Mouse (Mus musculus) retina, postnatal 7 days (tissue): Measurements from ENCODE around the gene Ranbp3.
A peak's percentile ranks its signal among the peaks of the same experiment; 100 is the strongest.

Source experiments
- DNase-seq: peaks from one replicate; pipeline ENCODE4 v3.0.0-alpha.2; 2012; ENCODE audit warnings: low read depth, low spot score

Gene Ranbp3

GRCm38 (mm10) chr17:56727029-56727649, 54.0 kb downstream of the Ranbp3 start:
- no peak for DNase-seq

DNA sequence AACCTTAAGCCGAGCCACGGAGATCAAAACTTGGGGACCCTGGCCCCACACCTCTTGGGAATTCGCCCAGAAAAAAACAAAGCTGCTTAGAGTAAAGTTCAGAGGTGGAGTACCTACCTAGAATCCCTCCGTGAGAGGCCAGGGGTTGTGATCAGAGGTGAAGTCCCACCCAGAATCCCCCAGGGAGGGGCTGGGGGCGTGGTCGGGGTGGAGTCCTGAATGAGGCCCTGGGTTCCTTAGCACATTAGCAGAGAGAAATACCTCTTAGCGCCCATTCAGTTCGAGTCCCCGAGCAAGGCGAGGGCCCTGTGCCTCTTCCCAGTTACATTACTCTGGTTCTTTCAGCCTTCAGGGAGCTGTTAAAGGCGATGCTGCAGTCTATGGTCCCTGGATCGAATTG, 54.6 kb downstream of the Ranbp3 start:
- no peak for DNase-seq

GRCm38 (mm10) chr17:56728117-56728516, 55.0 kb downstream of the Ranbp3 start:
- DNase-seq, result no peak

- DNase-seq, result no peak
Observed at GRCm38 (mm10) chr17:56729151-56729550, 56.1 kb downstream of the Ranbp3 start.

DNA sequence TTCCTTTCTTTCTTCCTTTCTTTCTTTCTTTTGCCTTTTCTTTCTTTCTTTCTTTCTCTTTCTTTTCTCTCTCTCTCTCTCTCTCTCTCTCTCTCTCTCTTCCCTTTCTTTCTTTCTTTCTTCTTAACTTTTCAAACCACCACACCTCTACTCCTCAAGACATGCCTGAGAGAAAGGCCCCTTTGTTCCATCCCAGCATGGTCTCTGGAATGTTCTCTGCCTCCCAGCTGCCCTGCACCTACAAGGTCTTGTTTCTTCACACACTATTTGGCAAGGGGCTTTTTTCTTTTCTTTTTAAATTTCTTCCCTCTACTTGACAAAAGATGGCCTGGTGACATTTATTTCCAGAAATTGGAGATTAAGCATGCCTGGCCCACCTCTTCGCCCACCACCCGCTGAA, 56.6 kb downstream of the Ranbp3 start:
- no peak for DNase-seq

DNA sequence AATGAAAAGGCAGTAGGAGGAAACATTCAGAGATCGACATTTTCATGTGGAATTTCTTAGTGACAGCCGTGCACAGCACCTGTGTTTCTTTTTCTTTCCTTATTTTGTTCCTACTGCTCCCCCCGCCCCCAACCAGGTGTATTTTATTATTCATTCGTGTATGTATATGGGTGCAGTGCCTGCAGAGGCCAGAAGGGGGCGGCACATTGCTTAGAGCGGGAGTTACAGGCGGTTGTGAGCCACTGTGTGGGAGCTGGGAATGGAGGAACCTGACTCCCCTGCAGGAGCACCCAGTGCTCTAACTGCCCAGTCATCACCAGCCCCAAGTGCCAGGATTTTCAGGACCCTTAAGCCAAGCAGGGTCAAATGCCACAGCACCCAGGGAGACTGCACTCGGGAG, 63.4 kb downstream of the Ranbp3 start:
- no peak for DNase-seq

DNA sequence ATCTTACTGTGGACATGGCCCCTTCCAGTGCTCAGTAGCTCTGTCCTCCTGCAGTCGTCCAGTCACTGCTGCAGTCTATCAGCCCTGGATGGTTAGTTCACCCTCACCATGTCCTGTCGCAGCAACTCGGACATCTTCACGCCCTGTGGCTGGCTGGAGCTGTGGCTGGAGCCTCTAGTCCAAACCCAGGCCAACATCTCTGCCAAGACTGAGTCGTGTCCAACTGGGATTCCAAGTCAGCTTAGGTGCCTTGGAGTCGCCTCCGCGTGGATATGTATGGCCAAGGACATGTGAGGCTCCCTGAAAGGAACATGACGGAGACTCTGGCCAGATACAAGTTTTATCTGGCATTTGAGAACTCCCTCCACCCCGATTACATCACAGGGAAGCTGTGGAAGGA, 65.1 kb downstream of the Ranbp3 start:
- DNase-seq, result no peak

DNA sequence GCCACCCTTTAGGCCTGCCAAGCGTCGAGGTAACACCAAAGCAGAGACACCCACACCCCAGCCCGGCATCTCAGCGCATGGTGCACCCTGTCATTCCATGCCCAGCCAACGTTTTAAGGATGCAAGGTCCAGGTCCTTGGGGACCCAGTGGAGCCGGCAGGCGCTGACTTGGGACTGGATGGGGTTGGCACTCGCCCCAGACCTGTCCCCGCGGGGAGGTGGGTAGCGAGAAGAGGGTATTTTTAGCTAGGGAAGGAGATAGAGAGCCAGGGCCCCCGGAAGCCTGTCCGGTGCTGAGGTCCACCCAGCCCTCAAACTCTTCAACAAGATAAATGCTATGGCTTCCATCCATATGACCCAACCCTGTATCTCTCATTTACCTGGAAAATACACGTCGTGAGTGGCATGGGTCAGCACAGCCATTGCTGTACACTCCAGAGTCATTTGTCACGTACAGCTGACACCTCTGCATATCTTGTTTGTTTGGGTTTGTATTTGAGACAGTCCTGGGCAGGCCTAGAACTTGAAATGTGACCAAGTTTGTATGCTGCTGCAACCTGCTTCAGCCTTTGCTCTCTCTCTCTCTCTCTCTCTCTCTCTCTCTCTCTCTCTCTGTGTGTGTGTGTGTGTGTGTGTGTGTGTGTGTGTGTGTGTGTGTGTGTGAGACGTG, 67.2 kb downstream of the Ranbp3 start:
- DNase-seq, result no peak

DNA sequence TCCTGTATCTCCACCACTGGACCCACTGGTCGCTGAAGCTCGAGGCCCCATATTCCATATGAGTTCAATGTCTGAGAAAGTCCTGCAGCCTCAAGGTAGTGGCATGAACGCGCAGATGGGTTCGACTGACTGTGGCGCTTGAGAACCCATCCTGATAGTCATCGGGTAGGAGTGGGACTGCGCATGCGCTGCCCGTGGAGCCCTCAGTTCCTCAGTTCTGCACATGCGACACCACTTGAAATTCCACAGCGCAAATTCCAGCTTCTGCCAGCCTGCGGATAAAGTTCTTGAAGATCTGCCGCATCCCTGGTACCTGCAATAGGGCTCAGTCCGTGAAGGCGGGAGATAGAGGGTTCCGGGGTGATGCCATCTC, 67.7 kb downstream of the Ranbp3 start:
- no peak for DNase-seq

DNA sequence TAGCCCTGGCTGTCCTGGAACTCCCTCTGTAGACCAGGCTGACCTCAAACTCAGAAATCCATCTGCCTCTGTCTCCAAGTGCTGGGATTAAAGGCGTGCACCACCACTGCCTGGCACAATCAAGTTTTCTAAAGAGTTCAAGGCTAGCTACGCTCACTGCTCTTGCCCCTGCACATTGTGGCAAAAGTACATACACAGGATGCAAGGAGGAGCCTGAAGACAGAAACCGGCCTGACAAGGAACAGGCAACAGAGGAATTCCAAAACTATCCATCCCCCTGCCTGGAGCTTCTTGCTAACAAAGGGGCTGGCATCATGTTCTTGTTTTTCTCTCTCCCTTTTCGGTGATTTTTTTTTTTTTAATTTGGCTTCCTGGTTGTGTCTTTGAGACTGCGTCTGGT, 71.1 kb downstream of the Ranbp3 start:
- DNase-seq, result no peak

DNA sequence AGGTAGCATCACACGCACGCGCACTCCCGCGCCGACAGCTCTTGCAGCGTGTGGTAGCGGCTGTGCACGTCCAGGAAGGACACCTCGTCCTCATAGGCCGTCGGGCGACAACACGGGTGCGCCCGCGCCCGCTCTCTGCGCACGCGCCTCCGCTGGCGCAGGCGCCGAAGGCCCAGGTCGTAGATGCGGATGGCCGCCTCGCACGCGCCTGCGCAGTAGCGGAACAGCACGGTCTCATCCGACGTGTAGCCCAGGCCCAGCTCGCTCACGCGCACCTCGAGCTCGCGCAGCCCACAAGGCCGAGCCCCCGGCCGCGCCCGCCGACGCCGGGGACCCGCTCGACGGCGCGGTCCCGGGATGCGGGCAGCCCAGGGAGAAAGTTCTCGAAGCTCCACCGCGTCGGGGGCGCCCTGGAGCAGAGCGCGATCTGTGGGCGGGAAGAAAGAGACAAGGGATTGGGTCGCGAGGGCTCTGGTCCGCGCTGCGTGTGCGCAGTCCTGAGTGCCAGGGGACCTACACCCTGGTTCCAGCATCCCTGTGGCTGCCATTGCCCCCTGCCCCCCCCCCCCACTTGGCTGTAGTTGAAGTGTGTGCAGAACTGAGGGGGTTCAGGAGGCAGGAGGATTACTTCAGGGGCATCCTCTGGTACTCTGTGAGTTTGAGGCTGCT, 78.4 kb downstream of the Ranbp3 start:
- DNase-seq, result no peak

DNA sequence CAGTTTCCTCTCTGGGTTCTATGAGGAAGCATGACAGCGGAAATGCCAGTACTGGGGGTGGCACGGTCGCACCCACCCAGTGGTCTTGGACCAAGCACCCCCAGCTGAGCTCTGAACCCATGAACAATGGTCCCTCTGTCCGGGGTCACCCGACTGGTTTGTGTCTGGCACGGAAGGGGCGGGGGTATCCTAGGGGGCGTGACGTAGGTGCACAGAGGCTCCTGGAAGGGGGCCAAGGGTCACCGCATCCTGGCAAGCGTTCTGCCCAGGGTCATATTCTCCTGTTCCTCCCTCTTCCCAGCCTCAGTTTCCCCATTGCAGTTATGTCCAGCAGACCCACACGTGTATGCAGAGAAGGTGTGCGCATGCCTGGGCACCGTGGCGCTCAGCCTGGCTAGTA, 80.4 kb downstream of the Ranbp3 start:
- no peak for DNase-seq

GRCm38 (mm10) chr17:56754271-56755185, 81.4 kb downstream of the Ranbp3 start:
- peak; percentile 45 for DNase-seq

DNA sequence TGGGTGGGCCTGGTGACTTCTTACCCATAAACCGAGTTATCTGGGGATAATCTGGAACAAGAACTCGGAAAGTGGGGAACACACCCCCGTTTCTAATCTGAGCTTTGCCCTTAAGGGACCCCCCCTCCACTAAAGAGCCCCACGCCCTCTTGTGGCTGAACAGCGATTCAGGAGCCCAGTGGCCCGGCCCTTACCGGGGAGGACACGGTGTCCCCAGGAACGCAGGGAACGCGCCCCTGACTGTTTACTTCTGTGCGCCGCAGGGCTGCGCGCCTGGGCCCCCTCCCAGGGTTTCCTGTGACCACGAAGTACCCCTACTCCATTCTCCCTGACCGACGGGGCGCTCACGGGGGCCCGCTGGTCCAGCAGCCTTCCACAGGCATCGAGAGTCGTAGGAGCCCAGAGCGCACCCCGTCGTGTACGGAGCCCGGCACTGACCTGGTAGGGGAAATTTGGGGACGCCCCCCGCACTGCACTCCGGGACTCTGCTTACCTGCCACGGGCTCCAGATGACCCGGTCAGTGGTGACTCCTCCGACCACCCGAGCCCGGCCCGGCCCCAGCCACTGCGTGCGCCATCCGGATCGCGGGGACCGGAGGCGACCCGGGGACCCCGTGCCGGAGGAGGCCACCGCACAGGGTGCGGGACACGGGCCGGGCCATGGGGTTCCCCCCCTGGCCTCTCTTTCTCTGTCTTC, 83.8 kb downstream of the Ranbp3 start:
- DNase-seq, result no peak

DNA sequence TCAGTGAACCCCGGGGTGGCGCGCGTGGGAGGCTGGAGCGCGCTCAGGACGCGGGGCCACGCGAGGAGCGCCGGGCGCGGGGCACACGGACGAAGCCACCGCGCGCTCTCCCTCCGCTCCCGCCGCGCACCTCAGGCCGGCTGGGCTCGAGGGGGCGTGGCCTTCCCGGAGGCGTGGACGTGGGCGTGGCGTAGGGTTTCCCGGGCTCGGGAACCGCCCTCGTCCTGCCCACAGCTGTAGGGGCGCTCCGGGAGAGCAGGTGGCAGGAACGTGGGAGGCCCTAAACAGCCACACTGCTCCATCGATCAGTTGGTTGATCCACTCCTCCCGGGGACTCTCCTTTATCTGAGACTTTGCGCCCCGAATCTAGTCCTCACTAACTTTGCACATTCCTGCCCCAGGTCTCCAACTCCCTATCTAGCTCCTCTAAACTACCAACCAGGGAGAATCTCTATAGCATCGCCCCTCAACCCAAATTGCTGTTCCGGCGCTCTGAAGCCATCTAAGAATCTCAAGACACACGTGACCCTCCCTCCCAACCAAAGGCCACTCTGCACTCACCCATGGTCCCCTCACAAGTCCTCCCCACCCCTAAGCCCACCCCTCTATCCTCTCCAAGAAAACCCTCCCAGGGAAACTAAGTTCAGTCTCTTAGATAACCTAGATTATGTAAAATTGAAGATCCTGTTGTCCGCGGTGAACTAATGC, 84.5 kb downstream of the Ranbp3 start, which contains the start of gene Nrtn:
Gene Nrtn, minus strand, starts transcription at position 115 of the 708 bp plus-strand sequence.
- peak; percentile 82 for DNase-seq

DNA sequence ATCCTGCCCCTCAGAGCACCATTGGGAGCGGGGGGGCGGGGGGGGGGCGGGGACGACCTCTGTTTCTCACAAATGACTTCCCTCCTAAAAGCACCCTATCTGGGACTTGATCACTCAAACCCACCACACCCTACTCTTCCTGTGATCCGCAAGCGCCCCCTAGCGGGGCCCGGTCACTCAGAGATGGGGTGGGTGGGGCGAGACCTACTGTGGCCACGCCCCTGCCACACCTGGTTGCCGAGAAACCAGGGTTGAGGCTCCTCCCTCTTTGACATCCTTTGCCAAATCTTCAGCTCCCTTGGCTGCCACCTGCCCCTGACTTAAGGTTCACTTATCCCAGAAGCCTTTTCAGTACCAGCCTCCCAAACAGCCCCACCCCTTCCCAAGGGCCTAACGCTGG, 85.0 kb downstream of the Ranbp3 start:
- peak; percentile 36 for DNase-seq

- no peak for DNase-seq
Observed at GRCm38 (mm10) chr17:56759261-56759660, 86.2 kb downstream of the Ranbp3 start.

DNA sequence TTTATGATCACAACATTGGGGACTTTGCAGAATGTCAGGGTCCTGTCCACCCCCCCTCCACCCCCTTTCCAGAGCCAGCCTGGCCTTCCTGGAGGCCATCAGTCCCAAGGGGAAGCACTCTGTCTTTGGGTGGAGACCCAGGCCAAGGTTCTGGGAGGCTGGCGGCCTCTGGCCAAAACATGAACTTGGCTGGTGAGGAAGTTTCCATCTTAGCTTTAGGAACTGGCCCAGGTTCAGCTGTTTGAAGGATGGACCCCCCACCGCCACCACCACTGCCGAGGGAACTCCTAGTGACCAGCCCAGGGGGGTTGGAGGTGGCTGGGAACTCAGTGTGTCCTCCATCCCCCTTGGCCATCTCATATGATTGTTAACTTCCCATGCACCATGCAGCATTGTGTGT, 88.0 kb downstream of the Ranbp3 start:
- no peak for DNase-seq
